Mouse (Mus musculus) lung, postnatal 0 days (tissue): ENCODE measurements around the gene Med9. TPM values are rescaled to one million over a fixed set of nuclear protein-coding genes. Genes with fewer than 3 reads are reported as not detected.
A peak's percentile ranks its signal among the peaks of the same experiment; 100 is the strongest.

Experiments used
- ATAC-seq: fragments of 200-750 bp; cut with Nextera tagmentation; 2 replicates; pipeline ENCODE4 v1.8.0; 2017; ENCODE audit warnings: moderate library complexity
- DNase-seq: peaks from one replicate; pipeline ENCODE4 v3.0.0-alpha.2; 2016; ENCODE audit warnings: low spot score
- H3K27ac ChIP-seq: fragments of 300-500 bp; sonication (generic); 2 replicates; pipeline ENCODE4 v1.5.1; 2014; ENCODE audit warnings: antibody characterized with exemption, mild to moderate bottlenecking, low read length, mixed read lengths
- H3K27me3 ChIP-seq: fragments of 300-500 bp; sonication (generic); replicated peaks from 2 replicates; pipeline ENCODE4 v1.6.1; 2014; ENCODE audit warnings: low read length, mixed read lengths; ENCODE audit not compliant: insufficient read depth
- H3K36me3 ChIP-seq: fragments of 300-500 bp; sonication (generic); 2 replicates; pipeline ENCODE4 v1.6.1; 2014; ENCODE audit warnings: low read length, mixed read lengths; ENCODE audit not compliant: insufficient read depth
- H3K4me1 ChIP-seq: fragments of 300-500 bp; sonication (generic); 2 replicates; pipeline ENCODE4 v1.6.1; 2014; ENCODE audit warnings: antibody characterized with exemption, low read depth, low read length, mixed read lengths; ENCODE audit not compliant: insufficient read depth
- H3K4me2 ChIP-seq: fragments of 300-500 bp; sonication (generic); replicated peaks from 2 replicates; pipeline ENCODE4 v1.6.1; 2014; ENCODE audit warnings: low read depth, mild to moderate bottlenecking, low read length, moderate library complexity, mixed read lengths
- H3K4me3 ChIP-seq: fragments of 300-500 bp; sonication (generic); 2 replicates; pipeline ENCODE4 v1.5.1; 2014; ENCODE audit warnings: low read depth, low read length
- H3K9ac ChIP-seq: fragments of 300-500 bp; sonication (generic); replicated peaks from 2 replicates; pipeline ENCODE4 v1.6.1; 2014; ENCODE audit warnings: low read depth, mild to moderate bottlenecking
- H3K9me3 ChIP-seq: fragments of 300-500 bp; sonication (generic); 2 replicates; pipeline ENCODE4 v1.6.1; 2016; ENCODE audit warnings: low read length, mixed read lengths
- CTCF ChIP-seq: IDR thresholded peaks from 2 replicates; pipeline ENCODE4 v1.5.1; 2016; ENCODE audit warnings: antibody characterized with exemption, mild to moderate bottlenecking
- EP300 ChIP-seq: IDR thresholded peaks from 2 replicates; pipeline ENCODE4 v1.6.1; 2016; ENCODE audit warnings: antibody characterized with exemption, mild to moderate bottlenecking, control low read depth
- WGBS: fragments of 180-500 bp; shearing (Covaris S2); extraction: QIAGEN DNeasy Blood & Tissue Kit; methylation state at CpG from one replicate; pipeline ENCODE4 v1.1.7; 2014; 5-methylcytosine and 5-hydroxymethylcytosine counted together
- polyA plus RNA-seq: library from polyadenylated mRNA; unstranded; fragments of >200 nt; fragmentation: Nextera tagmentation; extraction: Ambion mirVana; gene quantifications from 2 replicates; pipeline ENCODE4 v1.2.1, GENCODE M21; 2015

The Med9 gene
- polyA plus RNA-seq: 29.0 and 31.3 TPM in 2 replicates

- Histone ChIP-seq H3K9me3 (no peaks in the 10 kb centered on the region), H3K27ac (peak within 1 kb of the TSS; percentile 74), H3K4me3 (peak within 1 kb of the TSS; percentile 91), H3K4me1 (peaks cover 5% of the 10 kb centered on the region; the same call in 1 of the 2 replicates), H3K4me2 (peak within 1 kb of the TSS; percentile 73), H3K36me3 (no peaks in the 10 kb centered on the region), H3K9ac (peak within 1 kb of the TSS; percentile 79), H3K27me3 (no peaks in the 10 kb centered on the region)
- peak; percentile 96 for DNase-seq
- ATAC-seq: peak; percentile 98
- under 1% methylated on average over 43 of the region's 43 CpGs for WGBS
- TF ChIP-seq CTCF (peak; percentile 21; the same call in 1 of the 2 replicates), EP300 (no peak)
Observed at GRCm38 (mm10) chr11:59947752-59948400, at the start of gene Med9. Gene Med9, plus strand, starts transcription at chr11:59948206.

GRCm38 (mm10) chr11:59899711-59900685, 48.0 kb upstream of the Med9 start:
- 48% methylated on average over 13 of the region's 13 CpGs for WGBS

GRCm38 (mm10) chr11:59900995-59901394, 47.0 kb upstream of the Med9 start:
- 81% methylated on average over 1 of the region's 1 CpGs for WGBS
- no peak overlapping the region for H3K4me2 ChIP-seq
- peaks cover 5% of the 10 kb centered on the region; the same call in 1 of the 2 replicates for H3K4me1 ChIP-seq
- DNase-seq: no peak
- TF ChIP-seq CTCF: no peak
- TF ChIP-seq EP300: no peak
- no peaks in the 10 kb centered on the region for H3K9me3 ChIP-seq
- no peaks in the 10 kb centered on the region for H3K36me3 ChIP-seq
- H3K27me3 ChIP-seq: no peaks in the 10 kb centered on the region
- no peak overlapping the region for H3K9ac ChIP-seq
- H3K27ac ChIP-seq: 0 out of 2 replicates have a peak overlapping the region, but pooled peaks have one; percentile 7
- no peak for ATAC-seq
- no peak overlapping the region for H3K4me3 ChIP-seq

More at GRCm38 (mm10) chr11:59899711-59900685, 48.0 kb upstream of the Med9 start:
- H3K36me3 ChIP-seq: no peaks in the 10 kb centered on the region
- peak overlapping the region; percentile 7 for H3K27ac ChIP-seq
- no peaks in the 10 kb centered on the region for H3K9me3 ChIP-seq
- H3K4me3 ChIP-seq: no peak overlapping the region
- H3K9ac ChIP-seq: no peak overlapping the region
- ATAC-seq (peak; percentile 20; the same call in 1 of the 2 replicates), DNase-seq (peak; percentile 54)
- no peak for TF ChIP-seq CTCF
- no peak for TF ChIP-seq EP300
- peaks cover 5% of the 10 kb centered on the region; the same call in 1 of the 2 replicates for H3K4me1 ChIP-seq
- H3K4me2 ChIP-seq: no peak overlapping the region
- H3K27me3 ChIP-seq: no peaks in the 10 kb centered on the region

GRCm38 (mm10) chr11:59902045-59902726, 45.8 kb upstream of the Med9 start:
- Histone ChIP-seq H3K9me3 (no peaks in the 10 kb centered on the region), H3K27me3 (no peaks in the 10 kb centered on the region), H3K9ac (no peak overlapping the region), H3K27ac (peak overlapping the region; percentile 92), H3K4me2 (0 out of 2 replicates have a peak overlapping the region, but pooled peaks have one; percentile 2), H3K4me1 (peaks cover 5% of the 10 kb centered on the region; the same call in 1 of the 2 replicates), H3K4me3 (no peak overlapping the region), H3K36me3 (no peaks in the 10 kb centered on the region)
- peak; percentile 91 for ATAC-seq
- TF ChIP-seq EP300 (peak; percentile 97), CTCF (no peak)
- WGBS: 7% methylated on average over 8 of the region's 8 CpGs
- DNase-seq: peak; percentile 98

- ATAC-seq: no peak
- Histone ChIP-seq H3K27me3 (no peaks in the 10 kb centered on the region), H3K4me3 (no peak overlapping the region), H3K9me3 (no peaks in the 10 kb centered on the region), H3K4me1 (peaks cover 8% of the 10 kb centered on the region), H3K9ac (no peak overlapping the region), H3K4me2 (no peak overlapping the region), H3K36me3 (no peaks in the 10 kb centered on the region), H3K27ac (no peak overlapping the region)
- no peak for TF ChIP-seq EP300
- TF ChIP-seq CTCF: no peak
- WGBS: 91% methylated on average over 6 of the region's 6 CpGs
- DNase-seq: no peak
Observed at GRCm38 (mm10) chr11:59906521-59907123, 41.4 kb upstream of the Med9 start.
